Mouse (Mus musculus): ENCODE measurements at regions not wholly inside any gene's neighbourhood (a gene's known extent, or its start where the extent isn't known, plus 50 kb on each side); places are given as distances from the start of the nearest gene placed in this dataset.

DNA sequence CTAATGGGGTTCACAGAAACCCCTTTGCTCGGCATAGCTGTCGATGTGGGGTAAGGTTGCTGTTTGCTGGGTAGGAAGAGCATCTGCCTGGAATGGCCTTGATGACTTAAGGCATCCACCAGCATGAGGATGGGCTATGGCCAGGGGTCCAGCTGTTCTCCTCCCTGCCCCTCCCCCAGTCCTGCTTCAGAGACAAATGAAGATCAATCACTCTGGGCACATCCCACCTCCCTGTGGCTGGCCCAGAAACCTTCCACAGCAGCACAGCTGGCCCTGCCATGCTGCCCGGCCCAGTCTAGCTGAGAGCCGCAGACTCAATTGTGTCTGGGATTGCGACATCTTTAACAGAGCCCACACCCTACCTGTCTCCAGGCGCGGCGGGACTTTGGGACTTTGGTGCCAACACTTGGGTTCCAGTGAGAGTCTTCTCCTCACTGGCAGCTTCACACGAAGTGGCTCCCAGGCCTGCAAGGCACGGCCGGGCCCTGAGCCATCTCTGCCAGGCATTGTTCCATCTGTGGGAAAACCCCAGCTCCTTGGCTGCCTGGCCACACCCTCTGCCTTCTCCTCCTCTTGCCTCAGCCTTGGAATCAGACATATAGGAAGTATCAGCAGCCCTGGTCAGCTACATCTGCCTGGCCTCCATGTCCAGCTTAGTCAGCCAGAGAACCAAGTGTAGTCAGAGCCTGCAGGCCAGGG, 149.6 kb upstream of the A530016L24Rik start:
- H3K27me3 ChIP-seq (replicated peaks): peaks cover 14% of the 10 kb centered on the region; the same call in 1 of the 2 replicates
- no peak overlapping the region for H3K4me2 ChIP-seq
- no peak for ATAC-seq
- H3K4me1 ChIP-seq: no peaks in the 10 kb centered on the region
- 64% methylated on average over 11 of the region's 11 CpGs for WGBS (ENCODE audit: insufficient replicate concordance)
- H3K36me3 ChIP-seq: no peaks in the 10 kb centered on the region
- no peak overlapping the region for H3K4me3 ChIP-seq
- H3K27ac ChIP-seq: no peak overlapping the region
- no peaks in the 10 kb centered on the region for H3K9me3 ChIP-seq (replicated peaks)
- no peak overlapping the region for H3K9ac ChIP-seq

- Histone ChIP-seq H3K27me3 (replicated peaks) (peaks cover 14% of the 10 kb centered on the region; the same call in 1 of the 2 replicates), H3K36me3 (no peaks in the 10 kb centered on the region), H3K9me3 (replicated peaks) (no peaks in the 10 kb centered on the region), H3K27ac (no peak overlapping the region), H3K9ac (no peak overlapping the region), H3K4me2 (no peak overlapping the region), H3K4me1 (no peaks in the 10 kb centered on the region), H3K4me3 (no peak overlapping the region)
- no peak for ATAC-seq
- WGBS (ENCODE audit: insufficient replicate concordance): 60% methylated on average over 5 of the region's 5 CpGs
Measured at GRCm38 (mm10) chr12:112340248-112340647, 149.0 kb upstream of the A530016L24Rik start.

GRCm38 (mm10) chr12:112341726-112342469, 147.3 kb upstream of the A530016L24Rik start:
- no peaks in the 10 kb centered on the region for H3K9me3 ChIP-seq (replicated peaks)
- H3K27ac ChIP-seq: no peak overlapping the region
- H3K4me3 ChIP-seq: no peak overlapping the region
- no peaks in the 10 kb centered on the region for H3K4me1 ChIP-seq
- no peak overlapping the region for H3K9ac ChIP-seq
- H3K4me2 ChIP-seq: no peak overlapping the region
- no peak for ATAC-seq
- WGBS (ENCODE audit: insufficient replicate concordance): 54% methylated on average over 8 of the region's 8 CpGs
- H3K27me3 ChIP-seq (replicated peaks): 0 out of 2 replicates have a peak, but pooled peaks cover 14% of the 10 kb centered on the region
- no peaks in the 10 kb centered on the region for H3K36me3 ChIP-seq

- Histone ChIP-seq H3K4me2 (no peak overlapping the region), H3K36me3 (no peaks in the 10 kb centered on the region), H3K27me3 (replicated peaks) (0 out of 2 replicates have a peak, but pooled peaks cover 10% of the 10 kb centered on the region), H3K4me3 (no peak overlapping the region), H3K9ac (no peak overlapping the region), H3K4me1 (no peaks in the 10 kb centered on the region), H3K27ac (no peak overlapping the region), H3K9me3 (replicated peaks) (no peaks in the 10 kb centered on the region)
- ATAC-seq: no peak
- WGBS (ENCODE audit: insufficient replicate concordance): 76% methylated on average over 3 of the region's 3 CpGs
Measured at GRCm38 (mm10) chr12:112343064-112343463, 146.2 kb upstream of the A530016L24Rik start.

GRCm38 (mm10) chr12:112344285-112344684, 145.0 kb upstream of the A530016L24Rik start:
- WGBS (ENCODE audit: insufficient replicate concordance): 69% methylated on average over 10 of the region's 10 CpGs
- no peak for ATAC-seq
- Histone ChIP-seq H3K9me3 (replicated peaks) (no peaks in the 10 kb centered on the region), H3K27me3 (replicated peaks) (0 out of 2 replicates have a peak, but pooled peaks cover 11% of the 10 kb centered on the region), H3K9ac (no peak overlapping the region), H3K4me3 (no peak overlapping the region), H3K36me3 (no peaks in the 10 kb centered on the region), H3K4me2 (no peak overlapping the region), H3K27ac (no peak overlapping the region), H3K4me1 (no peaks in the 10 kb centered on the region)

GRCm38 (mm10) chr12:112345797-112346196, 143.5 kb upstream of the A530016L24Rik start:
- 63% methylated on average over 5 of the region's 5 CpGs for WGBS (ENCODE audit: insufficient replicate concordance)
- Histone ChIP-seq H3K9me3 (replicated peaks) (no peaks in the 10 kb centered on the region), H3K4me1 (no peaks in the 10 kb centered on the region), H3K4me2 (no peak overlapping the region), H3K27me3 (replicated peaks) (0 out of 2 replicates have a peak, but pooled peaks cover 8% of the 10 kb centered on the region), H3K27ac (no peak overlapping the region), H3K4me3 (no peak overlapping the region), H3K9ac (no peak overlapping the region), H3K36me3 (no peaks in the 10 kb centered on the region)
- no peak for ATAC-seq

- Histone ChIP-seq H3K4me2 (no peak overlapping the region), H3K27me3 (replicated peaks) (peaks cover 8% of the 10 kb centered on the region; the same call in 1 of the 2 replicates), H3K9me3 (replicated peaks) (no peaks in the 10 kb centered on the region), H3K9ac (no peak overlapping the region), H3K4me1 (no peaks in the 10 kb centered on the region), H3K4me3 (no peak overlapping the region), H3K36me3 (no peaks in the 10 kb centered on the region), H3K27ac (no peak overlapping the region)
- WGBS (ENCODE audit: insufficient replicate concordance): 84% methylated on average over 9 of the region's 9 CpGs
- no peak for ATAC-seq
Measured at GRCm38 (mm10) chr12:112348116-112348515, 141.1 kb upstream of the A530016L24Rik start.

GRCm38 (mm10) chr12:112349676-112350318, 139.5 kb upstream of the A530016L24Rik start:
- H3K9me3 ChIP-seq (replicated peaks): no peaks in the 10 kb centered on the region
- H3K4me3 ChIP-seq: no peak overlapping the region
- peaks cover 4% of the 10 kb centered on the region; the same call in 1 of the 2 replicates for H3K27me3 ChIP-seq (replicated peaks)
- H3K27ac ChIP-seq: no peak overlapping the region
- H3K36me3 ChIP-seq: no peaks in the 10 kb centered on the region
- no peak for ATAC-seq
- no peaks in the 10 kb centered on the region for H3K4me1 ChIP-seq
- no peak overlapping the region for H3K4me2 ChIP-seq
- WGBS (ENCODE audit: insufficient replicate concordance): 61% methylated on average over 17 of the region's 17 CpGs
- H3K9ac ChIP-seq: no peak overlapping the region

DNA sequence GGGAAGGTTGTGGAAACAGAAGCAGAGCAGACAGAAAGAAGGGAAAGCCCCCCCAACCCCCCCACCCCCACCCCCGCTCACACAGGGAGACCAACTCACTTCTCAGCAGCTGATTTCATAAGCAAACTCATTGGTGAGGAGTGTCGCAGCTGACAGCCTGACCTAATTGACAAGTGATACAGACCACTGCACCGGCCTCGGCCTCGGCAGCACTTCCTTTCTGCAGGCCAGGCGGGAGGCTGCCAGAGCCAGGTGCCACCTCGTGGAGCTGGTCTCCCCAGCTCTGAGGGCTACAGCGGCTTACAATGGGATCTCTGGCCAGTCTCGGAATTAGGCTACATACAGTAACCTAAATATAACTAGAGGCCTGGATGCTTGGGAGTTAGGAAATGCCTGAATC, 138.5 kb upstream of the A530016L24Rik start:
- Histone ChIP-seq H3K4me2 (no peak overlapping the region), H3K27ac (no peak overlapping the region), H3K9me3 (replicated peaks) (no peaks in the 10 kb centered on the region), H3K9ac (no peak overlapping the region), H3K4me1 (no peaks in the 10 kb centered on the region), H3K4me3 (no peak overlapping the region), H3K27me3 (replicated peaks) (peaks cover 4% of the 10 kb centered on the region; the same call in 1 of the 2 replicates), H3K36me3 (no peaks in the 10 kb centered on the region)
- 21% methylated on average over 9 of the region's 9 CpGs for WGBS (ENCODE audit: insufficient replicate concordance)
- ATAC-seq: no peak

- no peak overlapping the region for H3K4me3 ChIP-seq
- no peaks in the 10 kb centered on the region for H3K36me3 ChIP-seq
- no peak overlapping the region for H3K4me2 ChIP-seq
- H3K27ac ChIP-seq: no peak overlapping the region
- H3K9me3 ChIP-seq (replicated peaks): peaks cover 11% of the 10 kb centered on the region; the same call in 1 of the 2 replicates
- 68% methylated on average over 3 of the region's 3 CpGs for WGBS (ENCODE audit: insufficient replicate concordance)
- H3K4me1 ChIP-seq: no peaks in the 10 kb centered on the region
- H3K27me3 ChIP-seq (replicated peaks): no peaks in the 10 kb centered on the region
- ATAC-seq: no peak
- no peak overlapping the region for H3K9ac ChIP-seq
Measured at GRCm38 (mm10) chr12:112363349-112363748, 125.9 kb upstream of the A530016L24Rik start.

- no peaks in the 10 kb centered on the region for H3K27me3 ChIP-seq (replicated peaks)
- no peak overlapping the region for H3K4me3 ChIP-seq
- no peak overlapping the region for H3K4me2 ChIP-seq
- H3K9ac ChIP-seq: no peak overlapping the region
- ATAC-seq: no peak
- WGBS (ENCODE audit: insufficient replicate concordance): 56% methylated on average over 4 of the region's 4 CpGs
- H3K9me3 ChIP-seq (replicated peaks): peaks cover 11% of the 10 kb centered on the region; the same call in 1 of the 2 replicates
- no peak overlapping the region for H3K27ac ChIP-seq
- H3K36me3 ChIP-seq: no peaks in the 10 kb centered on the region
- H3K4me1 ChIP-seq: no peaks in the 10 kb centered on the region
Measured at GRCm38 (mm10) chr12:112367221-112367620, 122.0 kb upstream of the A530016L24Rik start.

DNA sequence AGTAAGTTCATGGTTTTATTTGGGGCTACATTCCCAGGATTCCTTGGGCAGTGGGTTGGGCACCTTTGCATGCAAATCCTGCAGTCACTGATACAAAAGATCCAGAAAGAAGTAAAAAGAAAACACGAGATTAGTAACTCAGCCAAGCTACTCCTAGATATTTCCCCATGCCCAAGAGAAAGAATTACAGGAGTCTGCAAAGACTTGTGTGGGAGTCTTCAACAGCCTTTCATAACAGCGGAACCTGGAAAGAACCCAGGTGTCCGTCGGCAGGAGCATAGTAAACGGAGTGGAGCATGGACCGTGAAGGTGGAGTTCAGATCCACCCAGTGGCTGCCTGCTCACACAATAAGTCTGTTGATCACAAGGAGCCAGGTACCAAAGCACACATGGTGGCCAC, 121.1 kb upstream of the A530016L24Rik start:
- Histone ChIP-seq H3K36me3 (no peaks in the 10 kb centered on the region), H3K4me1 (no peaks in the 10 kb centered on the region), H3K9me3 (replicated peaks) (peaks cover 11% of the 10 kb centered on the region; the same call in 1 of the 2 replicates), H3K4me3 (no peak overlapping the region), H3K4me2 (no peak overlapping the region), H3K9ac (no peak overlapping the region), H3K27ac (no peak overlapping the region), H3K27me3 (replicated peaks) (no peaks in the 10 kb centered on the region)
- WGBS (ENCODE audit: insufficient replicate concordance): 75% methylated on average over 6 of the region's 6 CpGs
- ATAC-seq: no peak
